Mouse (Mus musculus) heart, adult 2 months (tissue): ENCODE measurements around the gene Hist3h2a. TPM values are rescaled to one million over a fixed set of nuclear protein-coding genes. Genes with fewer than 3 reads are reported as not detected.

Experiments
- DNase-seq, 2 experiments: peaks; one replicate each; pipeline ENCODE4 v3.0.0; 2021
- H3K27ac ChIP-seq: fragments of 200-600 bp; 2 replicates; pipeline ENCODE4 v1.8.1; 2022
- H3K27me3 ChIP-seq: fragments of 200-500 bp; 2 replicates; pipeline ENCODE4 v1.6.1; 2012; ENCODE audit warnings: mild to moderate bottlenecking, low read length, inconsistent platforms, mixed read lengths; ENCODE audit not compliant: control insufficient read depth, insufficient read depth
- H3K36me3 ChIP-seq: fragments of 200-500 bp; 2 replicates; pipeline ENCODE4 v1.6.1; 2012; ENCODE audit warnings: low read length, inconsistent platforms; ENCODE audit not compliant: control insufficient read depth, insufficient read depth
- H3K4me1 ChIP-seq: fragments of 200-500 bp; 2 replicates; pipeline ENCODE4 v1.6.1; 2011; ENCODE audit warnings: low read length; ENCODE audit not compliant: control insufficient read depth, insufficient read depth
- H3K4me3 ChIP-seq: fragments of 200-600 bp; 2 replicates; pipeline ENCODE4 v1.8.1; 2022
- H3K79me2 ChIP-seq: fragments of 200-500 bp; replicated peaks from 2 replicates; pipeline ENCODE4 v1.6.1; 2012; ENCODE audit warnings: mild to moderate bottlenecking, inconsistent platforms, low read length, moderate library complexity, mixed read lengths; ENCODE audit not compliant: control insufficient read depth, insufficient read depth
- H3K9ac ChIP-seq: fragments of 200-500 bp; 2 replicates; pipeline ENCODE4 v1.6.1; 2012; ENCODE audit warnings: low read depth, mild to moderate bottlenecking, control low read depth, inconsistent platforms, low read length, mixed read lengths
- CTCF ChIP-seq: fragments of 200-600 bp; IDR thresholded peaks from 2 replicates; pipeline ENCODE4 v1.8.1; 2022; ENCODE audit warnings: antibody characterized with exemption, mild to moderate bottlenecking, moderate library complexity
- EP300 ChIP-seq: fragments of 200-500 bp; IDR thresholded peaks from 2 replicates; pipeline ENCODE4 v1.6.1; 2011; ENCODE audit warnings: low read depth, low read length, control low read depth; ENCODE audit not compliant: insufficient read depth
- POLR2A ChIP-seq: fragments of 200-500 bp; IDR thresholded peaks from 2 replicates; pipeline ENCODE4 v1.6.1; 2011; ENCODE audit warnings: mild to moderate bottlenecking, low read depth, low read length, control low read depth; ENCODE audit not compliant: insufficient read depth
- WGBS: fragments of 180-500 bp; shearing (Covaris S2); methylation state at CpG from one replicate; pipeline ENCODE4 v1.1.7; 2018; 5-methylcytosine and 5-hydroxymethylcytosine counted together
- intact Hi-C: fragments of 180-260 bp; cut with DNase I; formaldehyde crosslinking; loops from one replicate; pipeline ENCODE4 v1.15.1; 2025
- polyA plus RNA-seq: library from polyadenylated mRNA; depleted of rRNA; stranded (reverse); fragments of >200 nt; gene quantifications from 2 replicates; pipeline ENCODE4 v1.2.3, GENCODE M21; 2012
- total RNA-seq, 2 experiments: library from RNA; stranded (reverse); gene quantifications; 2 replicates each; pipeline ENCODE4 v1.2.3; 2021

Hist3h2a gene
- total and polyA plus RNA-seq, 3 experiments: 13.6 to 15.4 (median 14.0) TPM

GRCm38 (mm10) chr11:58938322-58939087 is 16.0 kb upstream of the Hist3h2a start, which contains the start of gene Rnf187:
TSS of gene Rnf187 (minus strand) at chr11:58938916.
- intact Hi-C loops: loop anchor here (2.0 kb wide), 1 partner anchor 14 kb away; no protein-coding TSS in a partner anchor
- peak within 1 kb of the TSS; percentile 90 for H3K27ac ChIP-seq
- H3K9ac ChIP-seq: peak within 1 kb of the TSS; percentile 92
- H3K27me3 ChIP-seq: no peaks in the 10 kb centered on the region
- peaks cover 6% of the 10 kb centered on the region for H3K36me3 ChIP-seq
- TF ChIP-seq POLR2A: peak; percentile 82
- TF ChIP-seq CTCF: no peak
- peak; percentile 72; the same call in 1 of the 2 replicates for TF ChIP-seq EP300
- under 1% methylated on average over 95 of the region's 95 CpGs for WGBS
- peak within 1 kb of the TSS; percentile 69 for H3K4me3 ChIP-seq
- H3K79me2 ChIP-seq: no peaks in the 10 kb centered on the region
- DNase-seq: peak; percentile 94 to 95
- H3K4me1 ChIP-seq: peaks cover 7% of the 10 kb centered on the region

GRCm38 (mm10) chr11:58939088-58939439 is 15.4 kb upstream of the Hist3h2a start:
- no peak for TF ChIP-seq EP300
- TF ChIP-seq POLR2A: no peak
- TF ChIP-seq CTCF: no peak
- H3K4me3 ChIP-seq: peak overlapping the region; percentile 69
- peak overlapping the region; percentile 4; the same call in 1 of the 2 replicates for H3K9ac ChIP-seq
- H3K27ac ChIP-seq: peak overlapping the region; percentile 90
- H3K36me3 ChIP-seq: peaks cover 6% of the 10 kb centered on the region
- intact Hi-C loops: loop anchor here (2.0 kb wide), 1 partner anchor 14 kb away; no protein-coding TSS in a partner anchor
- no peaks in the 10 kb centered on the region for H3K27me3 ChIP-seq
- no peak for DNase-seq
- H3K4me1 ChIP-seq: peaks cover 7% of the 10 kb centered on the region
- no peaks in the 10 kb centered on the region for H3K79me2 ChIP-seq
- WGBS: 17% methylated on average over 6 of the region's 6 CpGs

GRCm38 (mm10) chr11:58944136-58944535 is 10.3 kb upstream of the Hist3h2a start:
- H3K4me3 ChIP-seq: no peak overlapping the region
- DNase-seq: no peak
- H3K27ac ChIP-seq: no peak overlapping the region
- no peak overlapping the region for H3K9ac ChIP-seq
- H3K4me1 ChIP-seq: no peaks in the 10 kb centered on the region
- TF ChIP-seq CTCF (no peak), POLR2A (no peak), EP300 (no peak)
- no peaks in the 10 kb centered on the region for H3K36me3 ChIP-seq
- H3K27me3 ChIP-seq: 0 out of 2 replicates have a peak, but pooled peaks cover 1% of the 10 kb centered on the region
- intact Hi-C loops: no loop called here
- 84% methylated on average over 5 of the region's 5 CpGs for WGBS
- H3K79me2 ChIP-seq: no peaks in the 10 kb centered on the region

- no peak for DNase-seq
- Histone ChIP-seq H3K9ac (no peak overlapping the region), H3K79me2 (no peaks in the 10 kb centered on the region), H3K36me3 (no peaks in the 10 kb centered on the region), H3K4me3 (no peak overlapping the region), H3K4me1 (no peaks in the 10 kb centered on the region), H3K27ac (no peak overlapping the region), H3K27me3 (0 out of 2 replicates have a peak, but pooled peaks cover 1% of the 10 kb centered on the region)
- no peak for TF ChIP-seq CTCF
- TF ChIP-seq EP300: no peak
- TF ChIP-seq POLR2A: no peak
- intact Hi-C loops: no loop called here
- 72% methylated on average over 3 of the region's 3 CpGs for WGBS
These were observed 7.2 kb upstream of the Hist3h2a start for GRCm38 (mm10) chr11:58947306-58947705.

- Histone ChIP-seq H3K36me3 (no peaks in the 10 kb centered on the region), H3K27me3 (0 out of 2 replicates have a peak, but pooled peaks cover 1% of the 10 kb centered on the region), H3K27ac (peak overlapping the region; percentile 12; the same call in 1 of the 2 replicates), H3K9ac (no peak overlapping the region), H3K4me3 (peak overlapping the region; percentile 44), H3K79me2 (no peaks in the 10 kb centered on the region), H3K4me1 (no peaks in the 10 kb centered on the region)
- intact Hi-C loops: no loop called here
- TF ChIP-seq EP300 (no peak), CTCF (no peak), POLR2A (no peak)
- no peak for DNase-seq
- WGBS: 12% methylated on average over 23 of the region's 23 CpGs
These were observed 6.5 kb upstream of the Hist3h2a start for GRCm38 (mm10) chr11:58947798-58948528.
